Mouse (Mus musculus) stomach, postnatal 0 days (tissue): ENCODE data around the gene Tmem119.

Experiments used
- CTCF ChIP-seq: IDR thresholded peaks from 2 replicates; pipeline ENCODE4 v1.5.1; 2016; ENCODE audit warnings: antibody characterized with exemption, low read depth, mild to moderate bottlenecking, moderate library complexity
- EP300 ChIP-seq: optimal IDR thresholded peaks from 2 replicates; pipeline ENCODE3; 2016; ENCODE audit warnings: antibody characterized with exemption

DNA sequence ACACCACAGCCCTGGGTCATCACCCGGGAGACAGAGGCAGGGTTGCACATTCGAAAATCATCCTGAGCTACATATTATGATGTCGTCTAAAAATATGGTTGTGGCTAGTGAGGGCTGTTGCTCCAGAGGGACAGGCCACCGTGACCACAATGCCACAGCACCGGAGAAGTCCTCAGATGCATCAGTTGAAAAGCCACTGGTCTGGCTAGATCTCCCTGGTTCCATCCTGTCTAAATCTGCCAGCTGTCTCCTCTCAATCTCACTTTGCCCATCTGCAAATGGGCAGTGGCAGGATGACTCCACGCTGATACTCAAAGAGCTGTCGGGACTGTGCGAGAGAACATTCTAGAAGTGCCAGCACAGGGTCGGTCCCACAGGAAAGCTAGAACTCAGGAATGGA is 1.8 kb downstream of the Tmem119 start:
- no peak for TF ChIP-seq EP300
- no peak for TF ChIP-seq CTCF
